Mouse (Mus musculus) kidney, adult 10 weeks (tissue): ENCODE results near the gene Spocd1. TPM values are rescaled to one million over a fixed set of nuclear protein-coding genes. Genes with fewer than 3 reads are reported as not detected.

ENCODE experiments used
- polyA plus RNA-seq: library from polyadenylated mRNA; stranded (reverse); fragments of 350-450 nt; fragmentation: Illumina TruSeq; extraction: RNeasy Lipid Tissue Mini Kit (QIAGEN cat#74804); gene quantifications from one replicate; pipeline ENCODE4 v1.2.3, GENCODE M21; 2014; ENCODE audit warnings: low read depth, low replicate concordance

Gene Spocd1
- not detected for polyA plus RNA-seq

GRCm38 (mm10) chr4:129928949-129929348 lies at the start of gene Spocd1:
Gene Spocd1, plus strand, starts transcription at chr4:129929249.

DNA sequence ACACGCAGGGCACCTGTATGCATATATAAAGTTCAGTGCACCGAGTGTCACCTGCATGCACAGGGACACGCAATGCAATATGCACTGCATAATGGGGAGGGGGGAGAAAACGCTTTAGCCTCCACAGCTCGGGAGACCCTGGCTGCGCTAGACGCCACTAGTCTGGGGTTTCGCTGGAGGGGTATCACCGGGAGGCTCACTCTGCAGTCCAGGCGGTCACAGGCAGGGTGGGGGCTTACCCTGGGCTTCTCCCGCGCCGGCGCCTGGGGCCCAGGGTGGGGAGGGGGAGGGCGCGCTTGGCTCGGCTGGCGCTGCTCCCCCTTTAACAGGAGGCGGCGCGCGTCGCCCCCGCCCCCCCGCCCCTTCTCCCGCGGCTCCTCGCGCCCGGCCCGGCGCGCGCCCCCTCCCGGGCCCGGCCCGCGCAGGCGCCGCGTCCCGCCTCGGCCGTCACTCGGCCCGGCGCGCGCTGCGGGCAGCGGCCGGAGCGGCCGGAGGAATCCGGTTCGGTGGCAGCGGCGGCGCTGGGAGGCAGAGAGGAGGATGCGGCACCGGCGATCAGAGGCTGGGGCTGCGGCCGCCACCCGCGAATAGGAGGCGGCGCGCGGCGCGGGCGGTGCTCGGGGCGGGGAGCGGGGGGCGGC lies 55.5 kb downstream of the Spocd1 start, which contains the start of gene Adgrb2:
Gene Adgrb2, plus strand, starts transcription at position 450 of the 641 bp plus-strand sequence.

Other genes with a start within 250 kb of the Spocd1 start
- 0.40 TPM for gene Tmem39b, start 232.4 kb upstream of the Spocd1 start, polyA plus RNA-seq
- gene Khdrbs1, start 186.9 kb upstream of the Spocd1 start, polyA plus RNA-seq: 107 TPM
- 590 TPM for gene Ptp4a2, start 118.0 kb upstream of the Spocd1 start, polyA plus RNA-seq
- gene Adgrb2, start 55.6 kb downstream of the Spocd1 start, polyA plus RNA-seq: not detected
- 0.69 TPM for gene Col16a1, start 118.6 kb downstream of the Spocd1 start, polyA plus RNA-seq
- gene Pef1, start 173.3 kb downstream of the Spocd1 start, polyA plus RNA-seq: 4.3 TPM
- not detected for gene Hcrtr1, start 210.1 kb downstream of the Spocd1 start, polyA plus RNA-seq
- gene Tinagl1, start 245.9 kb downstream of the Spocd1 start, polyA plus RNA-seq: 5.8 TPM